Mouse (Mus musculus): ENCODE measurements around the gene Igfbp7.
A peak's percentile ranks its signal among the peaks of the same experiment; 100 is the strongest.

Igfbp7 gene

GRCm38 (mm10) chr5:77379434-77380135 is 28.3 kb downstream of the Igfbp7 start:
- peak; percentile 48 for DNase-seq (ENCODE audit: low spot score)

DNA sequence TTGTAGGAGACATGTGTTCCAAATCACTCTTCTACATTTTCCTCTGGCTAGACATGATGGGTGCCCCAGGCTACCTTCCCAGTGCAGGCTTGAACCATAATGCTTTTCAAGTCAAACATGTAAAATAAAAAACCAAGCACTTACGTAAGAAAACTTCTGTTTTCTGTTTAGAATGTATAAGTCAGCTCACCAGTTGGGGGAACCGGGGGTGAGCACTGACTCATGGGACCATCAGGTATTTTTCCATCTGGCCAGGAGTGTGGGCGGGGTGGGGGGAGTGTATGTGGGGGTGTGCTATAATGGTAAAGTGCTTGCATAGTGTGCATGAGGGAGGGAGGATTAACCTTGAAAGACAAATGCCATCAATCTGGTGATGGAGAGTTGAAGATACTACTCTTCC is 29.8 kb downstream of the Igfbp7 start:
- DNase-seq (ENCODE audit: low spot score) = no peak

- no peak for DNase-seq (ENCODE audit: low spot score)
Measured at GRCm38 (mm10) chr5:77375546-77375945, 32.3 kb downstream of the Igfbp7 start.

GRCm38 (mm10) chr5:77374945-77375344 is 32.9 kb downstream of the Igfbp7 start:
- DNase-seq (ENCODE audit: low spot score) = no peak

DNA sequence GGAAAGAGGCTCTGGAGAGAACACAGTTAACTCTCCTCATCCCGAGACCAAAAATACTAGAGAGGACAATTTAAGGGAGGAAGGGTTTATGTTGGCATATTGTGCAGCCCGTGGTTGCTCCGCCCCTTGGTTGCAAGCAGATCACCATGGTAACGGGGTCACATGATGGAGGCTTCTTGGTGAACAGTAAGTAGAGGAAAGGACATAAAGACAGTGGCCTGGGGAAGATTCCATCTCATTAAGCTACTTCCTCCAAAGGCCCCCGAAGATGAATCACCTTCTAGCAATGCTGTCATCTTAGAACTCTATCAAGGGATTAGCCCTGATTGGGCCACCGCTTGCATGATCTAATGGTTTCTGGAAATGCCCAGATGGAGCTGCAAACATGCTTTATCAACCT is 35.1 kb downstream of the Igfbp7 start:
- no peak for DNase-seq (ENCODE audit: low spot score)

- no peak for DNase-seq (ENCODE audit: low spot score)
Measured at GRCm38 (mm10) chr5:77372242-77372641, 35.6 kb downstream of the Igfbp7 start.

DNA sequence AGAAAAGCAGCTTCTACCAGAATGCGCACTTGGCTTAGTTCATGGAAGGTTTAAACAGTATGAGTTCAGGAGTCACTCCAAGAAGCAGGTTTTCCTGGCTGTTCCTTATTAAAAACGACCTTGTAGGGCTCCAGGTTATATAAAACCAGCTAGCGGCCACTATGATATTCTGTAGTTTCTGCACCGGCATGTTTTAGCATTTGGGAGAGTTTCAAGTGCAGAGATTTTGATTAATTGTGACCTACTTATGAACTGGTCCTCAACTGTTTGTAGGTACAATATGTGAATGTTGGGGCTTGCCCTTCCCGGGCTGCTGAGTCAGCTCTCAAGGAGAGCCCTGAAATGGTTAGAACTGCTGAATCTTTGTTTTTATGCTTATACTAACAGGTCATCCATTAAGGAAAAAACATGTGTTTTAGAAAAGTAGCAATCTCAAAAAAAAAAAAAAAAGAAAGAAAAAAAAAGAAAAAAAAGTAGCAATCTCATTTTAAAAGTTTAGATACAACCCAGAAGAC is 37.4 kb downstream of the Igfbp7 start:
- DNase-seq (ENCODE audit: low spot score) = no peak

GRCm38 (mm10) chr5:77369394-77369793 is 38.4 kb downstream of the Igfbp7 start:
- DNase-seq (ENCODE audit: low spot score) = no peak

GRCm38 (mm10) chr5:77368194-77368593 is 39.6 kb downstream of the Igfbp7 start:
- DNase-seq (ENCODE audit: low spot score) = no peak

GRCm38 (mm10) chr5:77367682-77368081 is 40.2 kb downstream of the Igfbp7 start:
- DNase-seq (ENCODE audit: low spot score) = no peak

DNA sequence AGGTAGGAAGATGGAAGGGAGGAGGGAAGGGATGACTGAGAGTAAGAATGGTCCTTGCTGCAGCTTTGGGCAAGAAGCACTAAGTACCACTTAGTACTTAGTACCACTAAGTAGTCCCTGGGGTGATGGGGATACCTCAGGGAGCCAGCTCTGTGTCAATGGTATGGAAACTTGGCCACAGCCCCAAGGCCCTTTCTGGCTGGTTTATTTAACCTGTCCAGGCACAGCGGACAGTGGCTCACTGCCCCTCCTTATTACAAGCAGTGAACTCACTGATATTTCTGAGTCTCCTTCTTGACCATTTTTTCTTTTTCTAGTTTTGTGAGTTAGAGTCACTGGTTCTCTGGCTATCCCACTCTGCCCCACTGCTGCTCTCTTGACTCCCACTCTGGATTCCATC is 40.7 kb downstream of the Igfbp7 start:
- no peak for DNase-seq (ENCODE audit: low spot score)

DNA sequence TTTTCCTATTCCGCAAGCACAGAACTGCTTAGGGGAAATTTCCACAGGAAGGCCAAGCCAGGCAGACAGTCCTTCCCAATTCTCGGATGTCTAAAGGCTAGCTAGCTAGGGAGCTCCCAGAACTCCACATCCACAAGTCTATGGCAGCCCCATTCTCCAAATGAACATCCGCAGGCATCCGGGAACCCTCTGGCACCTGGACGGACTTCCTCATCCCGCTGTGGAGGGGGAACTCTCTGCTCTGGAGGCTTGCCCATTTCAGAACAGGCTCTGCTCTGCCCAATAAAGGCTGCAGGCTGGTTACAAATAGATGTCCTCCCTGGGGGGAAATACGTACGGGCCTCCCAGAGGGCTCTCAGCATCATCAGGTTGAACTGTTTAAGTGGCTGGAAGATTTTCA is 41.5 kb downstream of the Igfbp7 start:
- DNase-seq (ENCODE audit: low spot score) = no peak

DNA sequence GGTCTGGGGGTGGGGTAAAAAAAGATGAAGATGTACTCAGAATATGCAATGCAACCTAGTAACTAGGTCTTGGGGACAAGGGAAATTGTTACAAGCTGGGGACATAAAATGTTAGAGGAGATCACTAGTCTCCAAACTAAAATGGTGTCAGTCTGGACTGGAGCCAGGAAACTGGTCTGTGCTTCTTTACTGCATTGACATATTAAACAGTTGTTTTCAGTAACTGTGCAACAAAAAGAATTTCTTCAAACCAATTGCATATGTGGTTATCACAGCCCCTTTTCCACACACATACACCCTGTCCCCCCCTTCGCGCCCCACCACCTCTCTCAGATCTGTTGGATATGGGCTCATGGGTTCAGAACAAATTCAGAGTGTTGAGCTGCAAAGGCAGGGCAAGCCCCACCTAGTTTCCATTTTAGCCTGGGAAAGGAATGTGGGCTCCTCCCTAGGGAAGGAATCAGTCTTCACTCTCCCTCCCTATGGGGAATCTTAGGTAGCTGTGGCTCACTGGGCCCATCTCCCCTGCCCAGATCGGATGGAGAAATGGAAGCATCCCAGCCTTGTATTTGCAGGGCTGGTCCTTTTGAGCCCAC is 43.3 kb downstream of the Igfbp7 start:
- DNase-seq (ENCODE audit: low spot score) = no peak

- no peak for DNase-seq (ENCODE audit: low spot score)
Measured at GRCm38 (mm10) chr5:77363650-77364049, 44.2 kb downstream of the Igfbp7 start.

DNA sequence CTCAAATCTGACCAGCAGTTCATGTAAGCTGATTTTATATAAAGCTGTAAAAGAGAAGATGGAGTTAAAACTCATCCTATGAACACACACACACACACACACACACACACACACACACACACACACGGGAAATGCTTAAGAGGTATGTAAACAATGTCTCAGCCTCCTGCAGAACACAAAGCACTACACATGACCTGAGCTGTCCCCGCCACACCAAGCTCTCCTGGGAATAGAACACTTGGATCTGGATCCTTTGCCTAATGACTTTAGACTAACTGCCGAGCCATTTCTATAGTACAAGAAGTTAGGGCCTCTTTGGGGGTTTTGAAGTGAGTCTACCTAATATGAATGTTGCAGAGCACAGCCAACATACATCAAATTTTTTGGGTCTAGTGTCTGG is 45.7 kb downstream of the Igfbp7 start:
- no peak for DNase-seq (ENCODE audit: low spot score)

- no peak for DNase-seq (ENCODE audit: low spot score)
Measured at GRCm38 (mm10) chr5:77361006-77361405, 46.8 kb downstream of the Igfbp7 start.

DNA sequence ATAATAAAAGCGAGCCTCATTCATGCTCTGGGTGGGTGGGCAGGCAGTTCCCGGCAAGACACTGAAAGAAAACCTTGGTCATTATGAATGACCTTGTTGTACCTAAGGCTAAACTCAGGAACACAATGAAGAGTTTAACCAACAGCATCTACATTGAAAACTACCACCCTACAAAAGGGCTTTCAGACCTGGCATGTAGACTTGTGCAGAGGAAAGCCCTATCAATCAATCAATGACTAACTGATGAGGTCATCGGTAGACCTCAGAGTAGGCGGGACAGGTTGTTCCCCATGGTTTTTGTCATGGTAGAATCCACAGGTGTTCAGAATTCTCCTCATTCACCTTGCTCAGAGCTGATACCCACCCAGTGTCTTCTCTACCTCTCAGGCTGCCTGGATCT is 47.9 kb downstream of the Igfbp7 start:
- no peak for DNase-seq (ENCODE audit: low spot score)

- DNase-seq (ENCODE audit: low spot score) = peak; percentile 48
Measured at GRCm38 (mm10) chr5:77358347-77358746, 49.5 kb downstream of the Igfbp7 start.

DNA sequence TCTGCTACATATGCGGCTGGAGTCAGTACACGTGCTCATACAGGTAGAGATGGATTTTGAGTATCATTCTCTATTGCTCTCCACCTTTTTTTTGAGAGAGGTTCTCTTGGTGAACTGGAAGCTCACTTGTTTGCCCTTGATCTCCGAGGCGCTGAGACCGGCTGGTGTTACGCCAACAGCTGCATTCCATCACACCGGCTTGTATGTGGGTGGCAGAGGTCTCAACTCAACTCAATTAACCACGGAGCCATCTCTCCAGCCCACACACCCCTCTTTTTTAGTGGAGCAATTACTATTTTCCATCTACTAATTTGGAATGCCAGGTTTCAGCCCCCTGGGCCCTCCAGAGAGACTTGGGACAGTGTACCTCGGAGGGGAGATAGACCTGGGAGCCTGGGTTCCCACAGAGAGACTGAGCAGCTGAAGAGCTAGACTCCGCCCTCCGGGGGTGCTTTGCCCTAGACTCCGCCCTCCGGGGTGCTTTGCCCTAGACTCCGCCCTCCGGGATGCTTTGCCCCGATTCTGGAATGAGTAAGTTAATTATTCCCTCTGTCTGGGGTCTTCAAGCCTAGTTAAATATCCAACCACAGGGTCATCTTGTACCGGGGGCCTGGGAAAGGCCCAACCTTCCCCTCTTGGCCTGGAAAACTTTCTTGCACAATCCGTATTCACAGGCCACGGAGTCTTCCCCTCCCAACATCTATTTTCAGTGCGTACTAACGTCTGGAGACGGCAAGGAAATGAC is 50.3 kb downstream of the Igfbp7 start:
- peak; percentile 68 for DNase-seq (ENCODE audit: low spot score)

GRCm38 (mm10) chr5:77355307-77356265 is 52.3 kb downstream of the Igfbp7 start:
- DNase-seq (ENCODE audit: low spot score) = no peak

GRCm38 (mm10) chr5:77354361-77354787 is 53.5 kb downstream of the Igfbp7 start:
- DNase-seq (ENCODE audit: low spot score) = peak; percentile 94

DNA sequence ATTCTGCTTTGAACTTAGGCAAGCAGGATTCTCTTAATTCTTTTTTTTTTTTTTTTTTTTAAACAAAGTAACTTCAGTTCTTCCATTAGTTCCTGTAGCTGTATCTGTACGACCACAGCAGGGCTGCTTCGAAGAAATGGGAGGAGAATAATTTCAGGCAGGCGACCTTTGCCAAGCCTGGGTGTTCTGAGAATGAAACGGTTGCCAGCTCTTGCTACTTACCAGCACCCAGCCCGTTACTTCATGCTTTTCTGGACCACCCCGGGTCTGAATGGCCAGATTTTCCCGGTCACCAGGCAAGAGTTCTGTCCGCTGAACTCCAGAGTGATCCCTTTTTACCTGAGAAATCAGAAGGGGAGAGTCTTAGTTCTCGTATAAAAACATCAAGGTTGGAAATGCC is 56.1 kb downstream of the Igfbp7 start:
- DNase-seq (ENCODE audit: low spot score) = no peak

Data from retina, embryonic 14.5 days (tissue).